Mouse (Mus musculus) forebrain, postnatal 0 days (tissue): ENCODE data around the gene C530008M17Rik. TPM values are rescaled to one million over a fixed set of nuclear protein-coding genes. Genes with fewer than 3 reads are reported as not detected.

Experiments
- ATAC-seq: fragments of 200-750 bp; cut with Nextera tagmentation; 2 replicates; pipeline ENCODE4 v1.8.0; 2017; ENCODE audit warnings: mild to moderate bottlenecking, moderate library complexity
- DNase-seq: peaks from one replicate; pipeline ENCODE4 v3.0.0-alpha.2; 2015
- H3K27ac ChIP-seq: fragments of 300-500 bp; sonication (generic); 2 replicates; pipeline ENCODE4 v1.5.1; 2014; ENCODE audit warnings: low read depth, mild to moderate bottlenecking, antibody characterized with exemption, low read length, moderate library complexity, mixed read lengths
- H3K27me3 ChIP-seq: fragments of 300-500 bp; sonication (generic); 2 replicates; pipeline ENCODE4 v1.6.1; 2014; ENCODE audit warnings: mild to moderate bottlenecking, low read length, mixed read lengths; ENCODE audit not compliant: insufficient read depth
- H3K36me3 ChIP-seq: fragments of 300-500 bp; sonication (generic); 2 replicates; pipeline ENCODE4 v1.6.1; 2014; ENCODE audit warnings: mild to moderate bottlenecking, moderate library complexity; ENCODE audit not compliant: insufficient read depth
- H3K4me1 ChIP-seq: fragments of 300-500 bp; sonication (generic); 2 replicates; pipeline ENCODE4 v1.6.1; 2014; ENCODE audit warnings: antibody characterized with exemption; ENCODE audit not compliant: insufficient read depth
- H3K4me2 ChIP-seq: fragments of 300-500 bp; sonication (generic); 2 replicates; pipeline ENCODE4 v1.6.1; 2014; ENCODE audit warnings: low read depth, mild to moderate bottlenecking, moderate library complexity
- H3K4me3 ChIP-seq: fragments of 300-500 bp; sonication (generic); 2 replicates; pipeline ENCODE4 v1.5.1; 2014; ENCODE audit warnings: low read depth, low read length, mixed read lengths
- H3K9ac ChIP-seq: fragments of 300-500 bp; sonication (generic); 2 replicates; pipeline ENCODE4 v1.6.1; 2014; ENCODE audit warnings: mild to moderate bottlenecking
- H3K9me3 ChIP-seq: fragments of 300-500 bp; sonication (generic); 2 replicates; pipeline ENCODE4 v1.6.1; 2016; ENCODE audit warnings: low read length
- CTCF ChIP-seq: sonication (generic); IDR thresholded peaks from 2 replicates; pipeline ENCODE4 v1.5.1; 2016; ENCODE audit warnings: antibody characterized with exemption, control low read depth, low read depth
- WGBS: fragments of 180-500 bp; shearing (Covaris S2); extraction: QIAGEN DNeasy Blood & Tissue Kit; methylation state at CpG from one replicate; pipeline ENCODE4 v1.1.7; 2014; 5-methylcytosine and 5-hydroxymethylcytosine counted together
- polyA plus RNA-seq: library from polyadenylated mRNA; unstranded; fragments of >200 nt; fragmentation: Nextera tagmentation; extraction: Ambion mirVana; gene quantifications from 2 replicates; pipeline ENCODE4 v1.2.1, GENCODE M21; 2015
- total RNA-seq: library from RNA; depleted of rRNA; stranded (reverse); fragments of >200 nt; gene quantifications from 2 replicates; pipeline ENCODE4 v1.2.3, GENCODE M21; 2014

Gene C530008M17Rik
- total and polyA plus RNA-seq, 2 experiments from 2014 or later: 63.6 to 87.4 TPM

DNA sequence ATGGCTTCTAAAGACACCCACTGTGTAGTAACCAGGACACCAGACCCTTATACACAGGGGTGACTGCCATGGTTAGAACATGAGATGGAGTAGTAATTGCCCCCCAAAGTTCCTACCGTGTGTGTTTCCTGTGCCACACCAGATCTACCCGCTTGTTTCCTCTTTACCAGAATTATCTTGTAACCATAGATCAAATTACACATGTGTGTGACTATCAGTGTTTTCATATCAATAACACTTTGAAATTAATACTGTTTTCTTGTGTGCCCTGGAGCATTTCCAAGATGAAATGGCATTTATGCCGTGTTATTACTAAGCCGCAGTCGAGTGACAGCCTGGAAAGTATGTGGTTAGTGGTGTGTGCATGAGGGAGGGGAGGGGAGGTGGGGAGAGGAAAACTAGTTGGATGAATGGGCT is 33.9 kb downstream of the C530008M17Rik start:
- H3K9me3 ChIP-seq: no peaks in the 10 kb centered on the region
- no peak for DNase-seq
- H3K4me3 ChIP-seq: no peak overlapping the region
- no peaks in the 10 kb centered on the region for H3K4me1 ChIP-seq
- H3K36me3 ChIP-seq: no peaks in the 10 kb centered on the region
- 66% methylated on average over 5 of the region's 5 CpGs for WGBS
- no peak overlapping the region for H3K4me2 ChIP-seq
- H3K27me3 ChIP-seq: no peaks in the 10 kb centered on the region
- no peak for TF ChIP-seq CTCF
- ATAC-seq: no peak
- H3K27ac ChIP-seq: no peak overlapping the region
- H3K9ac ChIP-seq: no peak overlapping the region

DNA sequence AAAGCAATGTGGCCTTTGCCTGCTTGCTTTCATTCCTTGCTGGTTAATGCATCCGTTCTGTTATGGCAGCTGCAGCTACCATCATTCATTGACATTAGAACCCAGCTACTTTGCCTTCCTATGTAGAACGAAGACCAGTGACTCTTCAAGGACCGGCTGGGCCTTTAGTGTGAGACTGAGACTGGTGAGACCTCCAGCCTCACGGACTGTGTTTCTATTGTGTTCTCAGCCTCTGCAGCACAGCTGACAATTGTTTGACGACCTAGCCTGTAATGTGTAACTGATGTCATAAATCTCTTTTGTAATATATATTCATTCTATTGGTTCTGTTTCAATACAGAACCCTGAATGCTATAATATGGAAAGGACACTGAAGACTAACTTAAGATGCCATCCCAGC is 34.9 kb downstream of the C530008M17Rik start:
- Histone ChIP-seq H3K27ac (no peak overlapping the region), H3K9ac (no peak overlapping the region), H3K4me3 (no peak overlapping the region), H3K27me3 (no peaks in the 10 kb centered on the region), H3K4me1 (no peaks in the 10 kb centered on the region), H3K4me2 (no peak overlapping the region), H3K9me3 (no peaks in the 10 kb centered on the region), H3K36me3 (no peaks in the 10 kb centered on the region)
- no peak for ATAC-seq
- no peak for DNase-seq
- TF ChIP-seq CTCF: no peak
- 88% methylated on average over 5 of the region's 5 CpGs for WGBS

DNA sequence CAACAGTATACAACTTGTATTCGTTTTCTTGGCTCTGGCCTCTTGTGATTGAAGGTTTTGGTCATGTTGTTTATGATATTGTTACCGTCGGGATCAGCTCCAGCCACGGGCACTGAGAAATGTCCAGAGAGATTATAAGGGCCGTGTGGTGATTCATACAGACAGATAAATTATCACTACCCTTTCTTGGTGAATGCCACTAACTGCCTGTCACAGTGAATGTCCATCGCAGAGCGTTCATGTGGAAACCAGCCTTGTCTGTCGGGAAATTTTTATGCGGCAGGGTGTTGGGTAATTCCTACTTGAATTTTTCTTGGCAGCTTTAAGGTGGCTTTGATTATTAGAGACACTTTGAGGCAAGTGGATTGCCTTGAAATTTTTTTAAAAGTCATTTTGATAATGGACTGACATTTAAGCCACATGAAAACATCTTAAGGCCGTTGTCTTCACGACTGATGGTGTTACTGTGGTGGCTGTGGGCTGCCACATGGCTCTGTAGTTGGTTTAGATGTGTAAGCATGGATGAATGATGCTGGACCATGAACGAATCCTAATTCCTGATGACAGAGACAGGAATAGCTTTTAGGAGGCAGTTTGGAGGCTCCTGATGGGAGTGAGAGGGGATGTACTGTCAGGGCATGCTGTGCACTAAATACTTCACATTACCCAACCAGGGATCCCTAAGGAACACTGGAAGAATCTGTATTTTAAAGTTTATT is 35.6 kb downstream of the C530008M17Rik start:
- no peak overlapping the region for H3K4me2 ChIP-seq
- H3K36me3 ChIP-seq: no peaks in the 10 kb centered on the region
- H3K9me3 ChIP-seq: no peaks in the 10 kb centered on the region
- TF ChIP-seq CTCF: no peak
- H3K4me3 ChIP-seq: no peak overlapping the region
- no peaks in the 10 kb centered on the region for H3K4me1 ChIP-seq
- DNase-seq: no peak
- no peak overlapping the region for H3K9ac ChIP-seq
- H3K27me3 ChIP-seq: no peaks in the 10 kb centered on the region
- H3K27ac ChIP-seq: no peak overlapping the region
- 76% methylated on average over 12 of the region's 12 CpGs for WGBS
- ATAC-seq: no peak

DNA sequence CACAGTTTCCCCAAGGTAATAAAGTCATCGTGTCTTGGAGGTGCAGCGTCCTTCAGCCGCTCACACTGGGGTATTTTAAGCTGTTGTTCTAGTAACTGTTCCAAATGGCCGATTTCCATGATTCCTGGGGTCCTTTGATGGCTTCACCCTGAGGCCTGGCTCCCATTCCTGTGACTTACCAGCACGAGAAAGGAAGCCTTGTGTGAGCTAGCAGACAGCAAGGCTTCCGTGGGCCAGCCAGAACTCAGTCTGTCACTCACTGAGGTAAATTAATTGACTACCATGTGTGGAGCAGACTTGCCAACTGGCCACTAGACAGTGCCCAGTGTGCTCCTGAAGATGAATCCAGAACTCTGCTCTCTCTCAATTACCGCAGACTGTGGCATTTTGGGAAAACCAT is 41.2 kb downstream of the C530008M17Rik start:
- ATAC-seq (peak; percentile 41), DNase-seq (peak; percentile 49)
- 36% methylated on average over 7 of the region's 7 CpGs for WGBS
- H3K4me2 ChIP-seq: no peak overlapping the region
- H3K27me3 ChIP-seq: no peaks in the 10 kb centered on the region
- no peak overlapping the region for H3K9ac ChIP-seq
- TF ChIP-seq CTCF: no peak
- peaks cover 11% of the 10 kb centered on the region for H3K4me1 ChIP-seq
- H3K27ac ChIP-seq: no peak overlapping the region
- H3K36me3 ChIP-seq: no peaks in the 10 kb centered on the region
- H3K9me3 ChIP-seq: no peaks in the 10 kb centered on the region
- H3K4me3 ChIP-seq: no peak overlapping the region

DNA sequence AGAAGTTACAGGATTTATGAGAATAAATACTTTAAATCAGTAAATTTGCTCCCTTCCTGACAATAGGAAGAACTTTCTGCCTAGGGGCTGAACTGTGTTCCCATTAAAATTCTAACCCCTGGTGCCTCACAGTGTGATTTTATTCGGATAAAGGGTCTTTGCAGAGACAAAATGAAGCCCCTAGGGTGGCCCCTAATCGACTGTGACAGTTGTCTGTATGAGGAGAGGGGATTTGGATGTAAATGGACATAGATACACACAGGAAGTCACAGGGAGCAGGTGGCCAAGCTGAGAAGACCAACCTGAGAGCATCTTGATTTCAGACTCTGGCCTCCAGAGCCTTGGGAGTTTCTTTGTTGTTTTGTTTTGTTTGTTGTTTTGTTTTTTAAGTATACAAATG is 41.9 kb downstream of the C530008M17Rik start:
- Histone ChIP-seq H3K27me3 (no peaks in the 10 kb centered on the region), H3K9me3 (no peaks in the 10 kb centered on the region), H3K4me3 (no peak overlapping the region), H3K4me2 (no peak overlapping the region), H3K4me1 (peaks cover 14% of the 10 kb centered on the region), H3K27ac (no peak overlapping the region), H3K9ac (no peak overlapping the region), H3K36me3 (no peaks in the 10 kb centered on the region)
- no peak for DNase-seq
- WGBS: 8% methylated on average over 2 of the region's 2 CpGs
- no peak for ATAC-seq
- no peak for TF ChIP-seq CTCF

DNA sequence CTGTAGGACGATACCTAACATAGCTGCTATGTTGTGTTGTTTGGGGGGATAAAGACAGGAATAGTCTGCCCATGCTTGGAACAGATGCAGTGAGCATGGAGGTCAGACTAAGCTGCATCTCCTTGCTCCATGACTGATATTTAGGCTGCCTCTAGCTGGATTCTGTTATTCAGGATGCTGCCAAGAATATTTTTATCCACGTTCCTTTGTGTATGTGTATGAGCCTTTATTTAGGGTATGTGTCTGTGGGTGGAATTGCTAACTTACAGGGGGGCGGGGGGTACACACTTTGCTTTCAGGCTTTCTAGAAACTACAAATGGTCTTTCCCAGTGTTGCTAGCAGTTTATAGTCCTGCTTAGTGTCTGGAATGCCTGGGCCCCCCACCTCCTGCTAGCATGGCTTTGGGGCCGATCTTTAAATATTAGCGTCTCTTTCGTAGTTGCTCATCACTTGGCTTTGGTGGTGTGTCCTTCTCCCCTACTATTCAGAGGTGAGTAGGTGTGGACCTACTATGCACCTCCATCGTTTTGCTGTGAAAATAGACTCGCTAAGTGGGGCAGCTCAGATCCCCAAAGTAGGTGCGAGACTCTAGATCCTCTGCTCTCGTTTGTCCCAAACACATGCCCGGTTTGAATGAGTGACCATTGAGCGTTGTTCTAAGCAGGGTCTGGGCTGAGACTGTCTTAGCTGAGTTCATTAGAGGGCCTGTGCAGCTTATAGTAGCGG is 45.0 kb downstream of the C530008M17Rik start:
- Histone ChIP-seq H3K4me2 (no peak overlapping the region), H3K36me3 (no peaks in the 10 kb centered on the region), H3K27me3 (no peaks in the 10 kb centered on the region), H3K4me1 (peaks cover 17% of the 10 kb centered on the region), H3K9ac (no peak overlapping the region), H3K4me3 (no peak overlapping the region), H3K9me3 (no peaks in the 10 kb centered on the region), H3K27ac (peak overlapping the region; percentile 70)
- TF ChIP-seq CTCF: no peak
- DNase-seq (no peak), ATAC-seq (peak; percentile 14; the same call in 1 of the 2 replicates)
- WGBS: 63% methylated on average over 13 of the region's 13 CpGs

DNA sequence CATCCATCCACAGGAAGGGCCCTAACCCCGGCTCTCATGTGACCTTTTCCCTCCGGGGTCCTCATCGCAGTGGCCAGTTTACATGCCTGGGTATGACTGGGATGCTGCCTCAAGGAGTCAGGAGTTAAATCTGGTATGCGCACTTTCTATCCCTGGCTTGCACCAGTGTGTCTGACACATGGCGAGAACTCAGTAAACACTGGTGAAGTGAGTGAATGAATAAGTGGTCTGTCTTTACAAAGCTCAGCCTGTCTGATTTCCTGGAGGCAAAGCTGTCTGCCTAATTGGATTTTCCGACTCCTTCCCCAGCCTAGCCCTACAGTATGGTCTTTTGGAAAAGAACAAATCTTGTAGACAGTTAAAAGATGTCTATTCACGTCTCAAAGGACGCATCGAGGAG is 45.8 kb downstream of the C530008M17Rik start:
- peak overlapping the region; percentile 70 for H3K27ac ChIP-seq
- no peak for TF ChIP-seq CTCF

More for the DNA sequence above, 45.8 kb downstream of the C530008M17Rik start:
- no peak overlapping the region for H3K4me3 ChIP-seq
- 0 out of 2 replicates have a peak overlapping the region, but pooled peaks have one; percentile 21 for H3K4me2 ChIP-seq
- DNase-seq (peak; percentile 63), ATAC-seq (peak; percentile 82)
- no peaks in the 10 kb centered on the region for H3K36me3 ChIP-seq
- H3K9ac ChIP-seq: no peak overlapping the region
- H3K9me3 ChIP-seq: no peaks in the 10 kb centered on the region
- peaks cover 17% of the 10 kb centered on the region for H3K4me1 ChIP-seq
- 20% methylated on average over 9 of the region's 9 CpGs for WGBS
- no peaks in the 10 kb centered on the region for H3K27me3 ChIP-seq
